Mouse (Mus musculus) neural tube, embryonic 12.5 days (tissue): ENCODE results near the gene Fam189a1. TPM values are rescaled to one million over a fixed set of nuclear protein-coding genes. Genes with fewer than 3 reads are reported as not detected.

ENCODE experiments used
- ATAC-seq: fragments of 200-750 bp; cut with Nextera tagmentation; 2 replicates; pipeline ENCODE4 v1.8.0; 2017; ENCODE audit warnings: low read depth, mild to moderate bottlenecking, moderate TSS enrichment, moderate library complexity; ENCODE audit not compliant: low FRiP score
- H3K27ac ChIP-seq: fragments of 300-500 bp; sonication (generic); 2 replicates; pipeline ENCODE4 v1.5.1; 2016
- H3K27me3 ChIP-seq: fragments of 300-500 bp; sonication (generic); replicated peaks from 2 replicates; pipeline ENCODE4 v1.6.1; 2016; ENCODE audit warnings: mild to moderate bottlenecking
- H3K36me3 ChIP-seq: fragments of 300-500 bp; sonication (generic); 2 replicates; pipeline ENCODE4 v1.6.1; 2016; ENCODE audit warnings: mild to moderate bottlenecking
- H3K4me1 ChIP-seq: fragments of 300-500 bp; sonication (generic); 2 replicates; pipeline ENCODE4 v1.6.1; 2016
- H3K4me2 ChIP-seq: fragments of 300-500 bp; sonication (generic); replicated peaks from 2 replicates; pipeline ENCODE4 v1.6.1; 2016; ENCODE audit warnings: mild to moderate bottlenecking
- H3K4me3 ChIP-seq: fragments of 300-500 bp; sonication (generic); 2 replicates; pipeline ENCODE4 v1.5.1; 2016
- H3K9ac ChIP-seq: fragments of 300-500 bp; sonication (generic); 2 replicates; pipeline ENCODE4 v1.6.1; 2016; ENCODE audit warnings: mild to moderate bottlenecking
- H3K9me3 ChIP-seq: fragments of 300-500 bp; sonication (generic); 2 replicates; pipeline ENCODE4 v1.6.1; 2016; ENCODE audit warnings: mild to moderate bottlenecking
- WGBS: fragments of 180-500 bp; shearing (Covaris S2); methylation state at CpG from one replicate; pipeline ENCODE4 v1.1.7; 2016; 5-methylcytosine and 5-hydroxymethylcytosine counted together
- polyA plus RNA-seq: library from polyadenylated mRNA; unstranded; fragments of >200 nt; fragmentation: Nextera tagmentation; extraction: Ambion mirVana; gene quantifications from 2 replicates; pipeline ENCODE4 v1.2.1, GENCODE M21; 2016

The Fam189a1 gene
- polyA plus RNA-seq, 1 experiment from 2014 or later = 8.8 TPM

GRCm38 (mm10) chr7:64856526-64857082 is 299.8 kb downstream of the Fam189a1 start:
- Histone ChIP-seq H3K27ac (no peak overlapping the region), H3K4me1 (peaks cover 4% of the 10 kb centered on the region; the same call in 1 of the 2 replicates), H3K4me3 (no peak overlapping the region), H3K4me2 (0 out of 2 replicates have a peak overlapping the region, but pooled peaks have one; percentile 1), H3K36me3 (no peaks in the 10 kb centered on the region), H3K9me3 (no peaks in the 10 kb centered on the region), H3K27me3 (no peaks in the 10 kb centered on the region), H3K9ac (no peak overlapping the region)
- ATAC-seq = no peak
- WGBS = 74% methylated on average over 12 of the region's 12 CpGs

DNA sequence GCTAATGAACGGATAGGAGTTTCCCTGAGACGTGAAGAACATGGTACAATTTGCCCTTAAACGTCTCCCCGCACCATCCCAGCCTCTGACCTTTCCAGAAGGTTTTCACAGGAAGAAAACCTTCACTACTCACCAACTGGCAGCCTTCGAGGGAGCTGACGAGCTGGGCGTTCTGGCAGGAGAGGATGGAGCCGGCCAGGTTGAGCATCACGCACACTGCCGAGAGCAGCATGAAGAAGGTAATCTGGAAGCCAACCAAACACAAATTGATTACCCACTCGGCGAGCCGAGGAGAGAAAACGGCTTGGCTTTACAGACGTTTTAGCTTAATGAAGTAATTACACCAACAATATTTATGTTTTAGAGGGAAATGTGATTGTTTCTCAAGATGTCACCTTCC is 300.4 kb downstream of the Fam189a1 start:
- WGBS = 58% methylated on average over 15 of the region's 15 CpGs
- Histone ChIP-seq H3K4me1 (peaks cover 4% of the 10 kb centered on the region; the same call in 1 of the 2 replicates), H3K9ac (no peak overlapping the region), H3K4me3 (no peak overlapping the region), H3K36me3 (no peaks in the 10 kb centered on the region), H3K9me3 (no peaks in the 10 kb centered on the region), H3K4me2 (0 out of 2 replicates have a peak overlapping the region, but pooled peaks have one; percentile 1), H3K27me3 (no peaks in the 10 kb centered on the region), H3K27ac (no peak overlapping the region)
- ATAC-seq = no peak

DNA sequence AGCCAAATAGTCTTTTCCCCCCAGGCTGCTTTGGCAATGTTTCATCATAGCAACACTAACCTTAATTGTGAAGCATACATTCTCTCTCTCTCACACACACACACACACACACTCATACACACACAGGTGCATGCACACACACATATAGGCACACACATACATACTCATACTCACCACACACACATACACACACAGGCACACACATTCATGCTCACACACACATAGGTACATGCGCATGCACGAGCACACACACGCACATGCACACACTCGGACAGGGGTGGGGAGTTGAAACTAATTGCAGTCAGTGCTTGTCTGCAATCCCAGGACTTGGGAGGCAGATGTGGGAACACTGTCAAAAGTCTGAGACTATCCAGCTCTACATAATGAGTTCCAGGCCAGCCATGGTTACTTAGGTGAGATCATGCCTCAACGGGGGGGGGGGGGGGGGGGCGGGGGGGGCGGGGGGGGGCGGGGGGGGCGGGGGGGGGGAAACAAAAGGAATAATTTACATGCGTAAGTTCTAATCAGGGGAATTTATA is 300.9 kb downstream of the Fam189a1 start:
- WGBS = 84% methylated on average over 5 of the region's 10 CpGs
- no peaks in the 10 kb centered on the region for H3K27me3 ChIP-seq

DNA sequence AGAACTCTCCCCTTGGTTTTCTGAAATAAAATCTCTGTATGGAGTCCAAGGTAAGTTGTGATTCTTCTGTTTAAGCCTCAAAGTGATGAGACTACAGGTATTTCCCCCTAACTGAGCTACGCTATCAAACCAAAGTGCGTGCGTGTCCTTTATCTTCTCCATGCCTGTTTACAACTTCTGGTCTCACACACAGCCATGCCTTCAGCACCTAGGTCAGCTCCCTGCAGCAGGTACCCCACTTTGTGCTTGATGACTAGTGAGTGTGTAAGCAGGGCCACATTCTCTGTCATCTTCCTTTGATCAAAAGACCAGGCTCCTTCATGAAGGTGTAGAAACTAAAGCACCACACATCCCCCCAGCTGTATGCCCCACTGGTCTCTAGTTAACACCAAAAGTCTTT is 305.6 kb downstream of the Fam189a1 start:
- Histone ChIP-seq H3K9me3 (no peaks in the 10 kb centered on the region), H3K4me2 (no peak overlapping the region), H3K27ac (no peak overlapping the region), H3K9ac (no peak overlapping the region), H3K36me3 (no peaks in the 10 kb centered on the region), H3K4me3 (no peak overlapping the region), H3K4me1 (no peaks in the 10 kb centered on the region), H3K27me3 (no peaks in the 10 kb centered on the region)
- 62% methylated on average over 3 of the region's 3 CpGs for WGBS
- no peak for ATAC-seq

More for the DNA sequence above, 300.9 kb downstream of the Fam189a1 start:
- Histone ChIP-seq H3K27ac (no peak overlapping the region), H3K9me3 (no peaks in the 10 kb centered on the region), H3K4me3 (no peak overlapping the region), H3K4me2 (no peak overlapping the region), H3K4me1 (peaks cover 4% of the 10 kb centered on the region; the same call in 1 of the 2 replicates), H3K9ac (no peak overlapping the region), H3K36me3 (no peaks in the 10 kb centered on the region)
- peak; percentile 33 for ATAC-seq

DNA sequence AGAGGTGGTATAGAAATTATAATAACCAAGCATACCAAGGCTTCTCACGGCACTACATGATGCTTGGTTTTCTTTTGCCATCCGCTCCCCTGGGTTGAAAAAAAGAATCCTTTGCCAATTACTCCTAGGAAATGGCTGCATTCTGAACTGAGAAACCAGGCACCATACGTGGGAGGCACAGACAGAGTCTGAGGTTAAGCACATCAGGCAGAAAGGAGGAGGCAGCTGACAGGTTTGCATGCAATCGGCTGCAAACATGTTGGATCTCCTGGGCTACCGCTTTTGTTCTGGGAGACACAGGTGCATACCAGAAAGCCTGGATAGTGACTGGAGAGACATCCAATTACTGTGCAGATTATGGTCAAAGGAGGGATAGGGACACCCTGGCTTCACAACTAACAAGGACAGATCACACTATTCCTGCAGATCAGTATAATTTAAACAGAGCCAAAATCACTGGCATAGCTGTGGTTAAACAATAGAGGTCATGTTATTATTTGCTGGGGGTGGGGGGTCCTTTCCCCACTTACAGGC is 308.9 kb downstream of the Fam189a1 start:
- no peaks in the 10 kb centered on the region for H3K36me3 ChIP-seq
- WGBS = 88% methylated on average over 5 of the region's 5 CpGs
- no peaks in the 10 kb centered on the region for H3K4me1 ChIP-seq
- H3K4me3 ChIP-seq = no peak overlapping the region
- no peak overlapping the region for H3K27ac ChIP-seq
- no peak overlapping the region for H3K9ac ChIP-seq
- peaks cover 4% of the 10 kb centered on the region; the same call in 1 of the 2 replicates for H3K27me3 ChIP-seq
- H3K4me2 ChIP-seq = no peak overlapping the region
- no peaks in the 10 kb centered on the region for H3K9me3 ChIP-seq
- ATAC-seq = no peak

GRCm38 (mm10) chr7:64846061-64846460 is 310.3 kb downstream of the Fam189a1 start:
- H3K9ac ChIP-seq = no peak overlapping the region
- no peaks in the 10 kb centered on the region for H3K36me3 ChIP-seq
- no peak overlapping the region for H3K27ac ChIP-seq
- no peak overlapping the region for H3K4me3 ChIP-seq
- peaks cover 7% of the 10 kb centered on the region for H3K4me1 ChIP-seq
- H3K27me3 ChIP-seq = peaks cover 4% of the 10 kb centered on the region; the same call in 1 of the 2 replicates
- H3K4me2 ChIP-seq = no peak overlapping the region
- H3K9me3 ChIP-seq = no peaks in the 10 kb centered on the region
- WGBS = 90% methylated on average over 3 of the region's 3 CpGs
- no peak for ATAC-seq

- Histone ChIP-seq H3K4me1 (peaks cover 29% of the 10 kb centered on the region), H3K4me3 (no peak overlapping the region), H3K4me2 (peak overlapping the region; percentile 41), H3K27ac (0 out of 2 replicates have a peak overlapping the region, but pooled peaks have one; percentile 26), H3K27me3 (peaks cover 8% of the 10 kb centered on the region; the same call in 1 of the 2 replicates), H3K9ac (no peak overlapping the region), H3K36me3 (no peaks in the 10 kb centered on the region), H3K9me3 (no peaks in the 10 kb centered on the region)
- WGBS = 29% methylated on average over 10 of the region's 10 CpGs
- peak; percentile 89 for ATAC-seq
Measured at GRCm38 (mm10) chr7:64840946-64841659, 315.3 kb downstream of the Fam189a1 start.

DNA sequence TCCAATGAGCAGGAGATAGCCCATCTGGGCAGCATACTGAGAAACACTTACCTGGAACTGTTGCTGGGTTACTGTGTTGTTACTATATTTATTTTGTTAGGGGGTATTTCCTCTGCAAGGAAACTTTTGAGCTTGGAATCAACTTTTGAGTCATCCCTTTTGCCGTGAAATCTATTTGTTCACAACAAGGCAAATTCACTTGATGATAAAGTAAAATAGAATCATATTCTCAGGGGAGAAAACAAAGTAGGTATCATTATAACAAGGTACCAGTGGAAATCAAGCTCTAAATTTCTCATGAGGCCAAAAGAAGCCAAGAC is 315.8 kb downstream of the Fam189a1 start:
- Histone ChIP-seq H3K9ac (no peak overlapping the region), H3K27me3 (peaks cover 8% of the 10 kb centered on the region; the same call in 1 of the 2 replicates), H3K4me2 (peak overlapping the region; percentile 57), H3K9me3 (no peaks in the 10 kb centered on the region), H3K4me1 (peaks cover 29% of the 10 kb centered on the region), H3K27ac (peak overlapping the region; percentile 20; the same call in 1 of the 2 replicates), H3K4me3 (no peak overlapping the region), H3K36me3 (no peaks in the 10 kb centered on the region)
- 59% methylated on average over 1 of the region's 1 CpGs for WGBS
- no peak for ATAC-seq

GRCm38 (mm10) chr7:64839801-64840575 is 316.4 kb downstream of the Fam189a1 start:
- H3K4me3 ChIP-seq = peak overlapping the region; percentile 19
- H3K36me3 ChIP-seq = no peaks in the 10 kb centered on the region
- H3K4me1 ChIP-seq = peaks cover 29% of the 10 kb centered on the region
- H3K4me2 ChIP-seq = peak overlapping the region; percentile 57
- no peaks in the 10 kb centered on the region for H3K9me3 ChIP-seq
- 0 out of 2 replicates have a peak overlapping the region, but pooled peaks have one; percentile 40 for H3K9ac ChIP-seq
- peak overlapping the region; percentile 20; the same call in 1 of the 2 replicates for H3K27ac ChIP-seq
- 1% methylated on average over 21 of the region's 21 CpGs for WGBS
- ATAC-seq = peak; percentile 69
- H3K27me3 ChIP-seq = peaks cover 8% of the 10 kb centered on the region; the same call in 1 of the 2 replicates

DNA sequence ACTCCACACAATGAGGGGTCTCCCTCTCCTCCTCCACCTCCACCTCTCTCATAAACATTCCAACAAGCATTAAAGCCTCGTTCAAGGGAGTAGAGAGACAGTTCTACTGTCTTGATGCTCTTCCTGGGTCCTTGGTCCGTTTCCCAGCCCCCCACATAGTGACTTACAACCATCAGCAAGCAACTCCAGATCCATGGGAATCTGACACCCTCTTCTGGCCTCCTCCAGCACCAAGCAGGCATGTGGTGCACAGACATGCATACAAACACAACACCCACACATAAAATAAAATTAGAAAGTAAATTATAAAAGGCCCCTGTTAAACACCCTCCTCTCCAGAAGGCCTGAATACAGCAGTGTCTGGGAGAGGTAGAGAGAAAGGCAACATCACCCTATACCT is 317.1 kb downstream of the Fam189a1 start:
- WGBS = 51% methylated on average over 2 of the region's 2 CpGs
- no peak overlapping the region for H3K9ac ChIP-seq
- H3K4me3 ChIP-seq = no peak overlapping the region
- H3K4me1 ChIP-seq = peaks cover 29% of the 10 kb centered on the region
- no peak overlapping the region for H3K27ac ChIP-seq
- peaks cover 8% of the 10 kb centered on the region; the same call in 1 of the 2 replicates for H3K27me3 ChIP-seq
- no peaks in the 10 kb centered on the region for H3K9me3 ChIP-seq
- ATAC-seq = no peak
- peak overlapping the region; percentile 57; the same call in 1 of the 2 replicates for H3K4me2 ChIP-seq
- H3K36me3 ChIP-seq = no peaks in the 10 kb centered on the region

DNA sequence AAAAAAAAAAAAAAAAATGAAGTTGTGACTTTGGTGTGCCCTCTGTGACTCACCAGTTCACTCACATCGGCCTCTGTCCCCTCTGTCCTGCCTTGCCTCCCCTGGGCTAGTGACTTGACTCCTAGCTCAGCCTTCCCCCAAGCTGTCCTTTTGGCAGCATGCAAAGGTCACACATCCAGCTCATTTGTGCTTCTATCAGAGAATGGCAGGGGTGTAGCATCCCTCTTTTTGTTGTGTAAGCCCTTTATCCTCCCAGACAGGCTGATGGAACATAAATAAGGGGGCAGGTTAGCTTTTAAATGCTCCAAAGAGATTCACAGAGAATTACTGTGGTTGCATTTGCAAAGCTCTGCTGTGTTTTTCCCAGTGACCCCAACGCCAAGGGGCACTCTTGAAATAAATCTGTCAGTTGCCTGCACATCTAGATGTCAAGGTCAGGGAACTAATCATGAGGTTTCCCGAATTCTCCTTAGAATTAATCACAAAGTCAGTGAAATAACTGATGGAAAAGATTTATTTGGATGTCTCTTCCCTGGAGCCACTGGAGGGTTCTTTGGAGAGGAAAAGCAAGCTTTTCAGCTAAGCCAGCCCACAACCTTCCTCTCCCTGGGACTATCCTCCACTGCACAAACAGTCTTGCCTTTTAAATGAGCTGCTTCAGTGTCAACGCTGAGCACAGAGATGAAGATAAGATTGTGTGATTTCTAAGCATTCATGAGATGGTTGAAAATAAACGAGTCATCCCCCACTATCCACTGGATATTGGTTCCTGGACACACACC is 326.0 kb downstream of the Fam189a1 start:
- H3K4me2 ChIP-seq = no peak overlapping the region
- no peaks in the 10 kb centered on the region for H3K27me3 ChIP-seq
- no peak overlapping the region for H3K9ac ChIP-seq
- H3K4me1 ChIP-seq = peaks cover 10% of the 10 kb centered on the region; the same call in 1 of the 2 replicates
- WGBS = 13% methylated on average over 5 of the region's 5 CpGs
- peak; percentile 41; the same call in 1 of the 2 replicates for ATAC-seq
- no peaks in the 10 kb centered on the region for H3K36me3 ChIP-seq
- no peak overlapping the region for H3K4me3 ChIP-seq
- H3K9me3 ChIP-seq = no peaks in the 10 kb centered on the region
- no peak overlapping the region for H3K27ac ChIP-seq
